ENCODE assay signal across 16 mouse cellular contexts in the genomic region with DNA sequence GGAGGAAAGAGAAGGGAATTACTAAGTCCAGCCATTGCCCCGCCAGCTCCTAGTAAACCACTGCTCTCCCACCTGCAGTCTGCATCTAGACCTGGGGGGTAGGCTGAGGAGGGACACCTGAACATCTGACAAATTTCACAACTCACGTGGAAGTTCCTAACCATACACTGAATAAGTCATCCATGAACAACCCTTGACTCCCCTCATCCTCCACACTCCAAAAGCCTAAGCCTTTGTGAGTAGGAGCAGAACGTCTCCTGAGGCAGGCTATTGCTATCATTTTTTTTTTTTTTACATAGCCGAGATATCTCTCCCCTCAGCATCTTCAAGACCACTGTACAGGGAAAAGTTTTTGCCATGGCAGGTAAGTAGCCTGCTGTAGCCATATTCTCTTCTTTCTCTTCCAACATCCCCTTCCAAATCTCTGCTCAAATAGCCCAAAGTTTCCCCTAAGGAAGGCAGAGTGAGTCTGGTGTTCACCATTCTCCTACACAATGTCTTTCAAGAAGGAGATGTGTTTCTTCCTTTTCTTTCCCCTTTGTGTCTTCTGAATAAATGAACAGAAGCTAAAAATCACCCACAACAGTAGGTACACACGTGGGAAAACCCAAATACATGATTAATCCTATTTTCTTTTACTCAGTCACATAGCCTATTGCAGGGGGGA.
"Had no signal": no experiment of that assay in that cellular context is flagged by ENCODE, and none has a peak within 500 bp of the region (broad histone marks: within the 10 kb centered on the region; RNA-seq: fewer than 3 reads in every experiment).

No protein-coding gene starts in this region.

- H3K4me2 ChIP-seq: neural tube, embryonic 12.5 days; neural tube, embryonic 13.5 days; neural tube, embryonic 15.5 days; stomach, embryonic 15.5 days had no signal

- H3K36me3 ChIP-seq: neural tube, embryonic 12.5 days; neural tube, embryonic 13.5 days; neural tube, embryonic 15.5 days; stomach, embryonic 15.5 days had no signal

- H3K27ac ChIP-seq: neural tube, embryonic 12.5 days; neural tube, embryonic 13.5 days; neural tube, embryonic 15.5 days; stomach, embryonic 15.5 days; stomach, postnatal 0 days had no signal

- DNase-seq: right cerebral cortex, adult 18-20 months; right cerebral cortex, postnatal 14 days; right cerebral cortex, postnatal 25 days; right cerebral cortex, postnatal 4 days; spleen, adult 18-20 months; thymus, adult 18-20 months; thymus, adult 2 months; thymus, postnatal 14 days; thymus, postnatal 25 days; thymus, postnatal 36 days; thymus, postnatal 4 days had no signal

- H3K9ac ChIP-seq: neural tube, embryonic 12.5 days; neural tube, embryonic 13.5 days; neural tube, embryonic 15.5 days; stomach, embryonic 15.5 days had no signal

- H3K4me1 ChIP-seq: neural tube, embryonic 12.5 days; neural tube, embryonic 13.5 days; neural tube, embryonic 15.5 days; stomach, embryonic 15.5 days had no signal

- H3K4me3 ChIP-seq: neural tube, embryonic 12.5 days; neural tube, embryonic 13.5 days; neural tube, embryonic 15.5 days; stomach, embryonic 15.5 days had no signal

- H3K9me3 ChIP-seq: neural tube, embryonic 12.5 days; neural tube, embryonic 13.5 days; neural tube, embryonic 15.5 days; stomach, embryonic 15.5 days had no signal

- H3K27me3 ChIP-seq: neural tube, embryonic 12.5 days; neural tube, embryonic 13.5 days; neural tube, embryonic 15.5 days; stomach, embryonic 15.5 days had no signal
